Mouse (Mus musculus) gastrocnemius, adult 2 months (tissue): ENCODE measurements around the gene Lmf2. TPM values are rescaled to one million over a fixed set of nuclear protein-coding genes. Genes with fewer than 3 reads are reported as not detected.

ENCODE experiments used
- DNase-seq: peaks from one replicate; pipeline ENCODE4 v3.0.0; 2022
- H3K27ac ChIP-seq: fragments of 200-600 bp; 2 replicates; pipeline ENCODE4 v1.8.1; 2022; ENCODE audit warnings: mild to moderate bottlenecking
- H3K4me3 ChIP-seq: fragments of 200-600 bp; 2 replicates; pipeline ENCODE4 v1.8.1; 2022; ENCODE audit warnings: mild to moderate bottlenecking, moderate library complexity
- CTCF ChIP-seq: fragments of 200-600 bp; IDR thresholded peaks from 2 replicates; pipeline ENCODE4 v1.8.1; 2022; ENCODE audit warnings: antibody characterized with exemption, mild to moderate bottlenecking, moderate library complexity
- intact Hi-C: fragments of 180-260 bp; cut with DNase I; formaldehyde crosslinking; loops from one replicate; pipeline ENCODE4 v1.15.1; 2025
- total RNA-seq, 2 experiments: library from RNA; stranded (reverse); gene quantifications; 2 replicates each; pipeline ENCODE4 v1.2.3; 2021

The Lmf2 gene
- total RNA-seq, 2 experiments from 2014 or later = 12.7 to 16.1 TPM

DNA sequence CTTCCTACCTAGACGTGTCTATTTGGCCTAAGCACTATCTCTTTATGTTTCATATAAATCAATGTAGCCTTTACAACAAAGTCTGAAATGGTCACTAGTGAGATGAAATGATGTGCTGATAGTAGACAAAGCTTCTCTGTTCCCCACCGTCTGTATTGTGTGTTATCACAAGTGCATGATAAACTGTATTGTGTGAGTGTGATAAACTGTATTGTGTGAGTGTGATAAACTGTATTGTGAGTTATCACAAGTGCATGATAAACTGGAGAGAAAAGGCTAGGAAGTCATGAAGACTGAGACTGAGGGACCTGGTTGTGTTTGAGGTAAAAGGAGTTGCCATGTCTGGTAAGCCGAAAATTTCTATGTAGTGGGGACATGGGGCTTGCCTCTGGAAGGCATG lies 3.3 kb upstream of the Lmf2 start:
- no peak for TF ChIP-seq CTCF
- Histone ChIP-seq H3K4me3 (no peak overlapping the region), H3K27ac (no peak overlapping the region)
- intact Hi-C loops = loop anchor here (10.0 kb wide), 1 partner anchor 176 kb away; no protein-coding TSS in a partner anchor
- DNase-seq = no peak

DNA sequence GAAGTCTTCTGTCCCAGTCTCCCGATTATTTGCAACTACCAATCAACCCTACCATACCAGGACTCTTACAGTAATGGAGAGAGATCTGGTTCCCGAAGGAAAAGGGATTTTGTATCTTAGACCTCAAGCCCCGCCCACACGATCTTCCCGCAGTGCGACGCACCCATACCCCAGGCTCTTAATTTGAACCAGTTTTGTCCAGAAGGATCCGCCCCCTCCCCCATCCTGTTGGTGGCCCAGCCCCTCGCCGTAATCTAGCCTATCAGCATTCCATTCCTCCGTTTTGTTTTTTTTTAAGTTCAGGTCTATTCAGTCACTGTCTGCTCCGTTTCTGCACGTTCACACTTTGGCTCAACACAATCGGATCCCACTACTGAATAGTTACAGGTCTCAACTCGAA lies 913 bp upstream of the Lmf2 start:
- no peak for TF ChIP-seq CTCF
- DNase-seq = no peak
- intact Hi-C loops = loop anchor here (2.0 to 10.0 kb wide), 3 partner anchors 72 to 538 kb away; partner anchors contain the start of genes Alg12, C730034F03Rik, Chkb and Creld2

DNA sequence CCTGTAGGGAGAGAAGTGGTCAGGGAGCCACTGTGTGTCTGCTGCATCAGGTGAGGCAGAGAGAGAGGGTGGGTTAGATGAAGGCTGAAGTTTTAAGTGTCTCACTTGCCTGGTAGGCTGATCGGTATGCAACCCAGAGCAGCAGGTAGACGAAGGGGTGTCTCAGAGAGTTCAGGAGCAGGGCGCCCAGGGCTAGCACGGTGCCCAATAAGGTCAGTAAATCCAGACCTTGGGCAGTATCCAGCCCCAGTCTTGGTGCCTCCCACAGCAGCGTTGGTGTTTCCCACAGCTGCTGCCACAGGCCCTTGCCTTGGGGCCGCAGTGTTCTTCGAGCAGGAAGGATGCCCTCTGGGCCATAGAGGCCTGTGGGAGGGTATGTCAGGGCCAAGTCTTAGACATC lies 1.0 kb downstream of the Lmf2 start:
- TF ChIP-seq CTCF = no peak
- DNase-seq = no peak
- intact Hi-C loops = loop anchor here (2.0 to 10.0 kb wide), 2 partner anchors 38 to 180 kb away; no protein-coding TSS in a partner anchor
- peak overlapping the region; percentile 96 for H3K4me3 ChIP-seq
- peak overlapping the region; percentile 94 for H3K27ac ChIP-seq

More for the DNA sequence above, 913 bp upstream of the Lmf2 start:
- H3K27ac ChIP-seq = peak overlapping the region; percentile 94
- peak overlapping the region; percentile 96 for H3K4me3 ChIP-seq

DNA sequence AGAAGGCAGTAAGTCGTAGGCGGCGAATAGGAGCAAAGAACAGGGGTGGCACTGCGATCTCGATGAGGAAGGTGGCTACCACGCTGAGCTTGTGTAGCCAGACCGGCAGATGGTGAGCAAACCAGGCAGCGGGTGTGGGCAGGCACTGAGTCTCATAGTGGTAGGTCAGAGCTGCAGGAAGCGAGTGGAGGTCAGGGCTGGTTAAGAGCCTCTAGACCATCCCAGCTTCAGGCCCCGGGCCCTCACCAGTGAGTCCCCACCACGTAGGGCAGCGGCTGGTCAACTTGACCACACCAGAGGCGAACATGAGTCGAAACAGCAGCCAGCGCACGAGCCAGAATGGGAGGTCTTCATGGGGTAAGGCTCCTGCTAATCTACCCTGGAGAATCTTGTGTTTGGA lies 1.6 kb downstream of the Lmf2 start:
- Histone ChIP-seq H3K4me3 (no peak overlapping the region; the same call in 1 of the 2 replicates), H3K27ac (no peak overlapping the region)
- DNase-seq = no peak
- no peak for TF ChIP-seq CTCF
- intact Hi-C loops = loop anchor here (2.0 to 10.0 kb wide), 2 partner anchors 37 to 181 kb away; no protein-coding TSS in a partner anchor

DNA sequence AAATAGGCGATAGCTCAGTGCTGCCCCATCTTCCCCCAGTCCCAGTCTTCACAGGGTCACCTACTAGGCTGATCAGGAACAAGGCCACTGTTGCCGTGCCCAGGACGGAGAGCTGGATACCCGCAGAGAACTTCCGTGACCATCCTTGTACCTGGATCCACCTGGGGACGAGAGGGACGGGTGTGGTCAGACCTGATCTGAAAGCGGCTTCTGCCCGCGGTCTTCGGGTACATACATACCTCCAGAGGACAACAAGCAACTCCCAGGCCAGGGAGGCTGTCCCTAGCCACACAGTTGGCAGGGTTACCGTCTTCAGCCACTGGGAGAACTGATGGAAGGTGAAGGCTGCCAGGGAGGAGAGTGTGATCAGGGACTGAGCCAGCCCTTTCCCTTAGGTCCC lies 2.7 kb downstream of the Lmf2 start:
- Histone ChIP-seq H3K27ac (no peak overlapping the region), H3K4me3 (no peak overlapping the region)
- DNase-seq = no peak
- intact Hi-C loops = loop anchor here (10.0 kb wide), 1 partner anchor 182 kb away; no protein-coding TSS in a partner anchor
- no peak for TF ChIP-seq CTCF

DNA sequence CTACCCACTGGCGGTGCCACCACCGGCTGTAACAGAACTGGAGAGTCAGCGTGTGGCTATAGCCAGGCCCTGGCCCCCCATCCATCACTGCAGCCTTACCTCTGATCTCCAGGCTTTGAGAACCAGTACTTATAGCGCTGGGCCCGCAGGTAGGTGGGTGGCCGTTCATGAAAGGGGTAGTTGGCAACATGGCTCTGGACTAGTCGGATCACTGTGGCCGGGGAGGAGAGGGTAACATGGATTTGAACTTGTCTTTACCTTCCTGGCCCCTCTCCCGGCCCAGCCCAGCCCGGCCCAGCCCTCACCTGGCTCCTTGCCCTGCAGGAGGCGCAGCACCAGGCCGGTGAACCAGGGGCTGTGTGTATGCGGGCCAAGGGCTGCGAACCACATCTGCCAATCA lies 3.4 kb downstream of the Lmf2 start:
- Histone ChIP-seq H3K27ac (no peak overlapping the region), H3K4me3 (no peak overlapping the region)
- intact Hi-C loops = loop anchor here (10.0 kb wide), 1 partner anchor 183 kb away; no protein-coding TSS in a partner anchor
- no peak for DNase-seq
- TF ChIP-seq CTCF = no peak

DNA sequence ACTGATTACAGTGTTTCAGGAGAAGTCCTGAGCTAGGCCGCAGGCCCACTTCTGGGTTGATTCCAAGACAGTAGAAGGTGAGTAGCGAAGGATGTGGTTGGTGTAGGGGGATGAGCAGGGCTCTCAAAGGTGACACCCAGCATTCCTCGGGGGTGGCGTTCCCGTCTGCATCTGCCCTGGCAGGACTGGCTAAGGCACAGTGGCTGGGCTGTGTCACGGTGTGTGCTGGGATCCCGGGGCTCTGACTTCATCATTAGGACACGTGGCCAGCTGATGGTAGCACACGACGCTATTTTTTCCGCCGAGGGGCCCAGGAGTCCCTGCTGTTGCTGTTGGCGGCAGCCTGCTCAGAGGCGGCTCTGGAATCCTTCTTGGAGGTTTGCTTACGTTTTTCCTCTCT lies 4.2 kb downstream of the Lmf2 start:
- peak overlapping the region; percentile 74; the same call in 1 of the 2 replicates for H3K27ac ChIP-seq
- H3K4me3 ChIP-seq = no peak overlapping the region
- TF ChIP-seq CTCF = no peak
- no peak for DNase-seq
- intact Hi-C loops = loop anchor here (10.0 kb wide), 1 partner anchor 183 kb away; no protein-coding TSS in a partner anchor

DNA sequence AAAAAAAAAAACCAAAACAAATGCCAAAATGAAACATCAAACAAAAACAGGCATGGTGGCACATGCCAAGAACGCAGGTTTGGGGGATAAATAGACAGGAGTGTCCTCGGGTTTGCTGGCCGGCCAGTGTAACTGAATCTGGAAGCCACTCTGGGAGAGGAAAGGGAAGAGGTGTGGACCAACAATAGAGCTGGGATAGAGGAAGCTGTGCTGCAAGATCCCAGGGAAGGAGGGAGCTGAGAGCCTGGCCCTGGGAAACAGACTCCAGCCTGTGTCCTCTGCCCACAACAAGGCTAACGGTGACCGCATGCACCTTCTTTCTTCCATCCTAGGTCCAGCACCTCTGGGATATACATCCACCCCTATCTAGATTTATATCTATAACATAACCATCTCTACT lies 5.0 kb downstream of the Lmf2 start:
- DNase-seq = no peak
- intact Hi-C loops = loop anchor here (10.0 kb wide), 1 partner anchor 184 kb away; no protein-coding TSS in a partner anchor
- Histone ChIP-seq H3K4me3 (peak overlapping the region; percentile 50), H3K27ac (peak overlapping the region; percentile 74)
- TF ChIP-seq CTCF = no peak

DNA sequence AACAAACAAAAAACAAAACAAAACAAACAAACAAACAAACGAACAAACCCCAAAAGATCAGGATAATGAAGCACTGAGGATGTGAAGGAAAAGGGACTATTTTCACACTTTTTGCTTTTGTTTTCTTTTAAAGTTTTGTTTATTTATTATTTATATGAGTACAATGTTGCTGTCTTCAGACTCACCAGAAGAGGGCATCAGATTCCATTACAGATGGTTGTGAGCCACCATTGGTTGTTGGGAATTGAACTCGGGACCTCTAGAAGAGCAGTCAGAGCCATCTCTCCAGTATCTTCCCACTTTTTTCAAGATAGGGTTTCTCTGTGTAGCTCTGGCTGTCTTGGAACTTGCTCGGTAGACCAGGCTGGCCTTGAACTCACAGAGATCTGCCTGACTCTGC lies 12.1 kb downstream of the Lmf2 start:
- peak; percentile 62 for TF ChIP-seq CTCF
- intact Hi-C loops = no loop called here
- Histone ChIP-seq H3K27ac (no peak overlapping the region), H3K4me3 (no peak overlapping the region)
- DNase-seq = no peak

DNA sequence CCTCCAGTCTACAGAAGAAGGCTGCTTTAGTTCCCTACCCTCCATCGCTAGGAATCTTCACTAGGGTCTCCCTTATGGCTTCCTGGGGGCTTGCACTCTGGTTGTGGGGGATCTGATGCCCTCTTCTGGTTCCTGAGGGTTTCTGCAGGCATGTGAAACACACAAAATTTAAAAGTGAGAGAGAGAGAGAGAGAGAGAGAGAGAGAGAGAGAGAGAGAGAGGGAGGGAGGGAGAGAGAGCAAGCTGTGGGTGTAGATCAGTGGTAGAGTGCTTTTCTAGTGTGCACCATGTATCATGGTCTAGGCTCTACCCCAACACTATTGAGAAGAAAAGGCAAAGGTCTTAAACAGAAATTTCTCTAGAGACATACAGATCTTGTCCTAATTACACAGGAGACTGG lies 13.8 kb downstream of the Lmf2 start:
- Histone ChIP-seq H3K27ac (no peak overlapping the region), H3K4me3 (no peak overlapping the region)
- intact Hi-C loops = no loop called here
- DNase-seq = no peak
- no peak for TF ChIP-seq CTCF

DNA sequence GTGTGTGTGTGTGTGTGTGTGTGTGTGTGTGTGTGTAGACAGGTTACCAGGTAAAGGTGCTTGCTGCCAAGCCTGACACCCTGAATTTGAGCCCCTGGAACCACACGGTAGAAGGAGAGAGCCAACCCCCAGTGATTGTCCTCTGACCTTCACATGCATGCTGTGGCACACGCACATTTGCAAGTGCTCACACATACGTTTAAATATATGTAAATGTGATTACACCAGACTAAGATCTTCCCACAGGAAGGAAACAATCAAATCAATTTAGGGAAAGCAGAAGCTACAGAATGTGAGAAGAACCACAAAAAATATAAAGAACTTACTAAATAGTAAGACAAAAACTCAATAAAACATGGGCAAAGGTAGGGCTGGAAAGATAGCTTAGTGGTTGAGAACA lies 15.3 kb downstream of the Lmf2 start:
- no peak overlapping the region for H3K27ac ChIP-seq
- intact Hi-C loops = no loop called here
- no peak for DNase-seq
- H3K4me3 ChIP-seq = no peak overlapping the region
- TF ChIP-seq CTCF = no peak

DNA sequence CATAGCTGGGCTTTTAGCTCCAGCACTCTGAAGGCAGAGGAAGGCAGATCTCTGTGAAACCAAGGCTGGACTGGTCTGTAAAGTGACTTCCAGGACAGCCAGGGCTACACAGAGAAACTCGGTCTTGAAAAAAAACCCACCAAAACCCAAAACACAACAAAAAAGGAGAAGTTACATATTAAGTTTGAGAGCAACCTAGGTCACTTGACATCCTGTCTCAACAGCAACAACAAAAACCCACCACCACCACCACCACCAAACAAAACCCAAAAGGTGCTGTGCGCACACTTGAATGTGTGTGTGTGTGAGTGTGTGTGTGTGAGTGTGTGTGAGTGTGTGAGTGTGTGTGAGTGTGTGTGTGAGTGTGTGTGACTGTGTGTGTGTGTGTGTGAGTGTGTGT lies 15.8 kb downstream of the Lmf2 start:
- H3K27ac ChIP-seq = no peak overlapping the region
- H3K4me3 ChIP-seq = no peak overlapping the region
- no peak for TF ChIP-seq CTCF
- DNase-seq = no peak
- intact Hi-C loops = no loop called here

DNA sequence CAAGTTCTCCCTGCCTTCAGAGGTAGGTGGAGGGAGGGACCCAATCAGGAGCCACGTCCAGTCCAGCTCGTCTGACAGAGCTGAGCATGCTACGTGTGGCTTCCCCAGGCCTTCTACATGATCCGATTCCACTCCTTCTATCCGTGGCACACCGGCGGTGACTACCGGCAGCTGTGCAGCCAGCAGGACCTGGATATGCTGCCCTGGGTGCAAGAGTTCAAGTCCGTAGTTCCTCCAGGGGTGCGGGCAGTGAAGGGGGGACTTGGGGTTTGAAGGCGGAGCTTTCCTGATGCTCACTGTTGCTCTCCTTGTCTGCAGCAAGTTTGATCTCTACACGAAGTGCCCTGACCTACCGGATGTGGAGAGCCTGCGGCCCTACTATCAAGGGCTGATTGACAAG lies 19.0 kb downstream of the Lmf2 start:
- no peak for TF ChIP-seq CTCF
- intact Hi-C loops = no loop called here
- no peak for DNase-seq
- Histone ChIP-seq H3K27ac (no peak overlapping the region), H3K4me3 (no peak overlapping the region)
